Mouse (Mus musculus): ENCODE results near the gene Kif15.

The Kif15 gene

DNA sequence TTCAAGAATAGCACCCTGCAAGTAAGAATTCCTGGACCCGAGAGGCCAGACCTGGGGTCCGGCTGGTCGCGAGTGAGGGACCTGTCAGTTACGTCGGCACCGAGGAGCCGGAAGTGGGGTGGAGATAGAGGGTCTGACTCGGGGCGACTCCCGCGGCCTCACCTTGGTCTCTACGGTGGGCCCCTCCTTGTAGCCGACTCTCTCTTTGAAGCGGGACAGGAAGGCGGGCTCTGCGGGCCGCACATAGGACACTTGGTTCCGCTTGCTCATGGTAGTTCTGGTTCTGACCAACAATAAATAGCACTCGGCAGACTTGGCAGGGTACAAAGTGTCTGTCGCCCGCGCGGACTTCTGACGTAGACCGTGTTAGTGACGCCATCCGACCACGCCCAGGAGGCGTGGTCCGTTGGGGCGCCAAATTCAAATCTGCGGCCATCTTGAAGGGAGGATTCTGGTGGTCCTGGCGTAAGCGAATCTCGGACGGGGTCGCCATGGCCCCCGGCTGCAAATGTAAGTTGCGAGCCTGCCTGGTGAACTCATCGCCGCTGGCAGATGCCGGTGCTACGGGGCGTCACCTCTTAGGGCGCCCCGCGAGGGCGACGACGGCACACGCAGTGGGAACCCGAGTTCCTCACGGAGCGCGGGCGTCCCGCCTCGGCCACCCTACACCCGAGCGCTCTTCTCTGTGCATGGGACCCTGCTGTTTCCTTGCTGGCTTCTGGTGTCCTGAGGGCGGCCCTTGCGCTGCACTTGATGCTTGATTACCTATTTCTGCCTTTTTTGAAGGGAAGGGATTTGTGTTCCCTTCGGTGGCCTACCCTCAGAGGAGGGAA is at the start of gene Kif15, which contains the start of gene 1110059G10Rik:
Kif15 (plus strand) TSS at position 404 of the 833 bp plus-strand sequence.
1110059G10Rik (minus strand) TSS at position 358 of the 833 bp plus-strand sequence.
- DNase-seq: peak; percentile 96 to 98

DNA sequence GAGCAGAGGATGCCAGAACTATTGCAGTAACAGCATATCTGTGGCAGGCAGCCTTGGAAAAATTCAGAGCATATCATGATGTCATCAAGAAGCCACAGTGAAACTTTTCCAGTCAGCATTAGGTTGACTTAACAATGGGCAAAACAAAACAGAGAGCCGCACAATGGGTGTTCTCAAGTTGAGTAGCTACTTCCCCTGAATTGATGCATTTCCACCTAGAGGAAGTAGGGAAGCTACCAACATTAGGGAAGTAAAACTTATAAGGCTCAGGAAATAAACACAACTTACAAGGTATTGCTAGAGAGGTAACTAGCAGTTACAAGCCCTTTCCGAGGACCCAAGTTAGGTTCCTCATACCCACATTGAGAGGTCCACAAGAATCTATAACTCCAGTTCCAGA is 49.8 kb upstream of the Kif15 start:
- no peak for DNase-seq

DNA sequence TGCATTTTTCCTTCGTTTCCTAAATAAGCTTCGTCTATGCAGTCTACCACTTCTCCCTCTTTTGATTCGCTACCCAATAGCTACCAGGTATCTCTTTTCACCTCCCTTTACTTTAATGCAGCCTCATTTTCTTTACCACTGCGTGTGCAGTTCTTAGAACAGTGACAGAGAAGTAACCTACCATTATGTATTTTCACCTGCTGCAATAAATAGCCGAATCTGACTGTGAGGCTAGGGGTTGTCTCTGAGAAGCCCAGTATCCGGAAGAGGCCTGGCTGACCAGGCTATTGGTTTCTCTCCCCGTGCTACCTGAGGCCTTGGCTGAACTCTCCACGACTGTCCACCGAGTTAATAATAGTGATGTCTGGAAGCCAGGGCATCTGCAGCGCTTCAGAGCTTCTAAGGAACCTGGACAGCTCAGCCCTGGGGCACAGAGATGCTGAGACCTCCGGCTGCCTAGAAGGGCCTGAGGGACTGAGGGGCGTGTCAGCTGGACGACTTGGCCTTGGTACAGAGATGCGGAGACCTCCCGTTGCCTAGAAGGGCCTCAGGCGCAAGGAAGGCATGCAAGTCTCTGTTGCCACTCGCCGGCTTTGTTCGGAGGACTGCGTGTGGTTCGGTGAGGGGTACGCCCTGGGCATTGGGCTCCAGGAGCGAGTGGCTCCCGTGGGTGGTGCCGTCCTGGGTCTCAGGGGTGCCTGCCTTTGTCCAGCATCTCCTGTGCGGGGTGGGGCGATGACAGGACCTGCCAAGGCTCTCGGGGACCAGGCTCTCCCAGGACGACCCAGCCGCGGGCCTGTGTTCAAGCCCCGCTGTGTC is 47.9 kb upstream of the Kif15 start:
- peak; percentile 89 for DNase-seq

DNA sequence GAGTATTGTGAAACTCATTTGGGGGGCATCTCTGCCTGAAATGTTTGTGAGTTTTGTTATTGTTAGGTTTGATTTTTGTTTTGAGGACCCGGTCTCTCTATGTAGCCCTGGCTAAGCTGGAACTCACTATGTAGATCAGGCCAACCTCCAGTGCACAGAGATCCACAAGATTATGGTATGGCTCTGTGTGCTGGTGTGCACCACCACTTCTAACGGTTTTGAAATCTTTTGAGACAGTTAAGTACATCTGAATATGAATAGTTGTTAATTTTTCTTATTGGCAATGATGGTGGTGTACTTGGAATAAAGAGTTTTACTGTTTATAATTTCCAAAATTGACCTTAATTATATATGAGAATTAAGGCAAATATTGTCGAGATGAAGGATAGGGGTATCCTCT is 28.4 kb upstream of the Kif15 start:
- DNase-seq: peak in 1 of 2 experiments; percentile 3

DNA sequence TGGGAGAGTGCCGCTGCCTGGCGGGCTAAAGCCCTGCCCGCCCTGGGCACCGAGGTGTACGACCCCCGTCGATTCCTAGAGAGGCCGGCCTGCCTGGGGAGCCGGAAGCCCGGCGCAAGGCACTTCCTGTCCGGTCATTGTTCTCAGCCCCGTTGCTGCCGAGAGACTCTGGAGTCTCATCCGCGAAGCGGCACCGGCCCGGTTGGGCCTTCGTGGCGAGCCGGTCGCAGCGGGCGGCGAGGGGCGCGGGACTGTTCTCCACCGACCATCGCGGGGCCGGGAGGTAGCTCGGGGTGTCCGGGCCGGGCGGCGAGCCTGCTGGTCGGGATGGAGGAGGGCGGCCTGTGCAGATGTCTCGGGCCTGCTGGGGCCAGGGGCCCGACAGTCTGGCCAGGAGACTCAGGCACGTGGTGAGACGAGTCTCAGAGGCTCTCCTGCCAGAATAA is 27.9 kb upstream of the Kif15 start, which contains the start of gene Zfp105:
Zfp105 (plus strand) TSS at position 137 of the 446 bp plus-strand sequence.
- peak; percentile 89 to 91 for DNase-seq

DNA sequence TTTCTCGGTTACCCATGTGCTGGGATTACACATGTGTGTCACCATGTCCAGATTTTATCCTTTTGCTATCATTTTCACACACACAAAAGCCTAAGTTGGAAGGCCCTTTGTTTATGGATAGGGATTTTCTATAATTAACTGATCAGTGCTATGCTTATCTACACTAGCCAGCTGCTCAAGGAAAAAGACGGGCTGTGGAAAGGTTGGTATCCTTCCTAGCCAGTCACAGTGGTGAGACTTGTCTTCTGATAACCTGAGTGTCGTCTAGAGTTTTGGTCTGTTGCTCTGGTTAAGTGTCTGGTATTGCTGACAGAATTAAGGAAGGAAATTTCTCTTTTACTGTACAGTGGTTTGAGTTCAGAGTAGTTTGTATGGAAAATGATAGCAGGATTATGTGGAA is 21.9 kb upstream of the Kif15 start:
- DNase-seq: no peak

DNA sequence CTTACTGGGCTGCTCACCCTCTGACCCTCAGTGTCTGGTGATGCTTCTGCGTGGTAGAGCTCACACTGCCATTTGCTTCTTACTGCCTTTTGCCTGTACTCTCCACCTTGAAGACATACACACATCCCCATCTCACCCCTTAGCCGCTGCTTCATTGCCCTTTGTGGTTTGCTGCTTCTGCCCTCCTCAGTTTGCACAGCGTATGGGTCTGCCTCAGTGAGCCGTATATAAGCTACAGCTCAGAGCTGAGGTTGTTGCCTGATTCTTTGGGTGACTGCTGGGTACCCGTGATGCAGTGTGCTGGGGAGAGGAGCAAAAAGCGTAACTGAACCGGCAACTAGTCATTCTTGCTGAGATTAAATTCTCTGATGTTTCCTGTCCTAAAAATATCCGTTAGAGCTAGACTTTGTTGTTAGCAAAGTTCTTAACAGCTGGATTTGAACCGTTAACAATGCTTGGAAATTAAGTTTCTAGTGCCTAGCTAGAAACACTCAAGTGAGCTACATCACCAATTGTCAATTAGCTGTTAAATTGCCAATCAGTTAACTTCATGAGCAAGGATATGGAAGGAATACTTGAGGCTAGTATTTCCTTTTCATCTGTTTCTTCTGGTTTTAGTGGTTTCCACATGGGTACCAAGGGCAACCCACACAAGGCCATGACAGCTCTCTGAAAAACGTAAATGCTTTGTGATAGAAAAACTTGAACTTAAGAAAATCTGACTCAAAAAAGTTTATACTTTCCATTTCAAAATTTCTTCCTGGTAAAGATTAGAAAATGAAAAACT is 47.8 kb downstream of the Kif15 start:
- DNase-seq: no peak

DNA sequence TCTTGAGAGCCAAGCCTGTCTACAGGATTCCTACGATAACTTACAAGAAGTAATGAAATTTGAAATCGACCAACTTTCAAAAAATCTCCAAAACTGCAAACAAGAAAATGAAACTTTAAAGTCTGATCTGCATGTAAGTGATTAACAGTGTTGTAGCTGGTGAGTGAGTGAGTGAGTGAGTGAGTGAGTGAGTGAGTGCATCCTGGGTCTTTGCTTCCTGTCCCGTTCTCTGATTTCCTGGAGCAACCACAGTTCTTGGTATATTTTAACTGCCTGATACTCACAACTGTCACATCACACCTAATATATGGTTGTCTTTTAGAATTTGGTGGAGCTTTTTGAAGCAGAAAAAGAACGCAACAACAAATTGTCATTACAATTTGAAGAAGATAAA is 48.3 kb downstream of the Kif15 start:
- DNase-seq: no peak

DNA sequence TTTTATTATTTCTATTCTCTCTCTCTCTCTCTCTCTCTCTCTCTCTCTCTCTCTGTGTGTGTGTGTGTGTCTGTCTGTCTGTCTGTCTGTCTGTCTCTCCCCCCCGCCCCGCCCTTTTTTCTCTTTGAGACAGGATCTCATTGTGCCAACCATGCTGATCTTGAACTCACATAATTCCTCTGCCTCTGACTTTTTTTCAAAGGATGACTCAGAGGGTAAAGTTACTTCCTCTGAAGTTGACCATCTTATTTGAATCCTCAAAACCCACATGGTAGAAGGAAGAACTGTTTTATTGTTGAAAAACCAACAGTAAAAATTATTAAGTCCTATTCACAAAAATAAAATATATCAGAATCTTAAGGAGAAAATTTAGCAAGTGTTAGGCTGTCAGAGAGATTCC is 53.9 kb downstream of the Kif15 start:
- DNase-seq: no peak

DNA sequence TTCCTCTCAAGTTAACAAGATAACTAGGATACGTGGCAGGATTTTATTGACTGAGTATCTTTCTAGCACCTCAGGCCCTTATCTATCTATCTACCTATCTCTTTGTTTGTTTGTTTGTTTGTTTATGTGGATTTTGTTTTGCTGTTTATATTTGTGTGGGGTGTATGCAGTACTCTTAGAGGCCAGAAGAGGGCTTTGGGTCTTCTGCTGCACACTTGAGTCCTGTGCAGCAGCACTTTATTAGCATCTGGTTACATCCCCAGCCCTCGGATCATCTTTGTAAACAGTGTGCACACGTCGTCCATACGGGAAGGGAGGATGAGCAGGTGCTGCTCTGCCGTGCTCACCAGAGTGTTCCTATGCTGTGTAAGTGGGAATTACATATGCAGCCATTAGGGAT is 55.2 kb downstream of the Kif15 start:
- peak; percentile 28 to 45 for DNase-seq

DNA sequence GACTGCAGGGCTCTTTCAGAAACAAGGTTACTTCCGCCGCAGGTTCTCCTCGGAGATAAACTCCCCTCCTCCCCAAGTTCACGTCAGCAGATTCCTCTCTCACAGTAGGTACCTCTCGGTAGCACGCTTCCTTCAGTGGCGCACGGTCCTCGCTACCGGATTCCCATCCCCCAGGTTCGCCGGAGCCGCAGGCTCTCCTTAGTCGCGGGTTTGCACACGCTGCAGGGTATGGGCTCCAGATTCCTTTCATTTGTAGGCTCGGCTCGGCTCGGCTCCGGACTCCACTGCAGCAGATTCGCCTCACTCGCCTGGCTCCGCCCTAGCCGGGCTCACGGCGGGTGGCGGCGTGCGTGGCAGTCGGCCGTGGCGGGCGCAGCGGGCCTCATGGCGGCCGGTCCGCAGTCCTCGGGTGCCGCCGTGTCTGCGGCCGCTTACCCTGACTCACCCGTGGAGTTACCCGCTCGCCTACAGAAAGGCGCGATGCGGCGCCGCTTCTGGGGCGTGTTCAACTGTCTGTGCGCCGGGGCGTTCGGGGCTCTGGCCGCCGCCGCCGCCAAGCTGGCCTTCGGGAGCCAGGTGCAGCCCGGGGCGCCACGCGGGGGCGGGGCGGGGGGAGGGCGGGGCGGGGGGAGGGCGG is 70.3 kb downstream of the Kif15 start, which contains the start of gene Tmem42:
Tmem42 (plus strand) TSS at position 332 of the 637 bp plus-strand sequence.
- DNase-seq: peak; percentile 94

DNA sequence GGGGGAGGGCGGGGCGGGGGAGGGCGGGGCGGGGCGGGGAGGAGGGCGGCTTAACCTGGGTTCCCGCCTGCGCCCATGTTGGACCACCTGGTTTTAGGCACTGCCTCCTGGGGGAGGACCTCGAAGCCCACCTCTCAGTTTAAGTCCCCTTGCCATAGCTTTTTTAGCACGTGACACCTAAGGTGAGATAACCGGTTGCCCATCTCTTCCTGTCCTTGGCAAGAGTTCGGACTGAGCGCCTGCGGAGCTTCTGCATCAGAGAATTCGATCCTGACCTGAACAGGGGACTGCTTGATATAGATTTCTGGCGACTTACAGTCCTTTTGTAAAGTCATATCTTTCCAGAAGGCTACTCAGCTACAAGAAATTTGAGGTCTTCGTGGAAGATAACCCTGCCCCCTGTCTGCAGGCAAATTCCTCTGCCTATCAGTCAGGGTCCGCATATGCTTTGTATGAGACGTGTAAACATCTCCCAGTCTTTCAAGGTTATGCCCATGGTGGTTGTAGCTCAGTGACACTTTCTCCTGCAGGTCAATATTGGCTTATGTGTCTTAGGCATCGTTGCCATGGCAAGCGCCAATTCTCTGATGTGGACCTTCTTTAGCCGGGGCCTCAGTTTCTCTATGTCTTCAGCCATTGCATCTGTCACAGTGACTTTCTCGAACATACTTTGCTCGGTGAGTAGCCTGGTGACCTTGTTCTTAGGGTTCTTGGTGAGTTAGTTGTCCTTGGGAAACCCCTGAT is 71.0 kb downstream of the Kif15 start:
- peak in 1 of 2 experiments; percentile 70 for DNase-seq

DNA sequence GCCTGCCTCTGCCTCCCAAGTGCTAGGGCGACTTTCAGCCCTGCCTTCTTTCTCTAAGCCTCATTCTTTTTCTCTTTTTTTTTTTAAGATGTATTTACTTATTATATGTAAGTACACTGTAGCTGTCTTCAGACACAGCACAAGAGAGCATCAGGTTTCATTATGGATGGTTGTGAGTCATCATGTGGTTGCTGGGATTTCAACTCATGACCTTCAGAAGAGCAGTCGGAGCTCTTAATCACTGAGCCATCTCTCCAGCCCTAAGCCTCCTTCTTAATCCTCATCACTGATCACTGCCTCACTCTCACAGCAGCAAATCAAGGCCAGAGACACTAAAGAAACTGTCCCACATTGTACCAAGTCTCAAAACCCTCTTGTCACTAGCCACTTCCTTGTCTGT is 73.4 kb downstream of the Kif15 start:
- DNase-seq: no peak

DNA sequence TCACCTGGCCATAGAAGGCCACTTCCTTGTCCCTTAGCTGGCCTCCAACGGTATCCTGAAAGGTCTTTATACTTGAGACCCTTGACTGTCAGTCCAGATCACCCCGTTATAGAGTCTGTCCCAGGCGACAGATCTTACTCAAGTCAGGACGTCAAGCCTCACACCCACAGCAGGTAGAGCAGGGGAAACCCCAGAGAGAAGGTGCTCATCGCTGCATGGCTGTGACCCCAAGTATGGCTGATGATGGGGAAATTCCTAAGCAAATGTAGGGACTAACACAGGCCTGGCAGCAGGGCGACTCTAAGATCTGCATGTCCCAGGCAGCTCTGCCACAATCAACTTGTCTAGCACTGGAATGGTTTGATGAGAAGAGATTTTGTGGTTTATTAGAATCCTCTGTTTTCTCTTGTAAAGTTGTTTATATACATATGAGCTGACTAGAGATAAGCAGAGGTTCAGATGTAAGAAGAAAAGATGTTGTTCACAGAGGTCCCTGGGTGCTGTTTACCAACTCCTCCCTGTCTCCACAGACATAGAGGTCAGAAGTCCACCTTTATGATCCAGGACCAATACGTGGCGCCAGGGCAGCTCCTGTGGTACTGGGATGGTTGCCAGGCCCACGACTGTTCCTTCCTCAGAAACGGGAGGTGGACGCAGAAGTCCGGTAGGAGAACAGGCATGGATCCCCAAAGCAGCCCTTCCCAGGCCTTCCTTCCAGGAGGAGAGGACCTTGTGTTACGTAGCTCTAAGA is 80.8 kb downstream of the Kif15 start:
- DNase-seq: peak; percentile 10 to 12

DNA sequence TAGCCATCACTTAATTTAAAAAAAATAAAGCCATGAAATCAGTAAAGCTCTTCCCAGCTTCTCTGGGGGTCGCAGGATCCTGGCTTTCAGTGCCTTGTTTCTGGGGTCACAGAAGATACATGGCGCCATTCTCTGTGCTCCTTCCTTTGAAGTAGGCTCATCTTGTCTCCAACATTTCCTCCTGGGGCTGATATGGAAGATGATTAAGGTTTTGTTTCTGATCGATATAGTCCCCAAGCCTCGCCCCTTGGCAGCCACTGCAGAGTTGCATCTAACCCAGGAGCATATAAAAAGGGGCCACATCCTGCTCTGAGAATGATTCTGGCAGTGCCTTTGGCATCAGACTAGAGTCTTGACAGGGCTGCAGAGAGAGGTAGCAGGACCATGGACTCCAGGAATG is 83.6 kb downstream of the Kif15 start, which contains the start of gene Tgm4:
Tgm4 (plus strand) TSS at position 301 of the 400 bp plus-strand sequence.
- no peak for DNase-seq

DNA sequence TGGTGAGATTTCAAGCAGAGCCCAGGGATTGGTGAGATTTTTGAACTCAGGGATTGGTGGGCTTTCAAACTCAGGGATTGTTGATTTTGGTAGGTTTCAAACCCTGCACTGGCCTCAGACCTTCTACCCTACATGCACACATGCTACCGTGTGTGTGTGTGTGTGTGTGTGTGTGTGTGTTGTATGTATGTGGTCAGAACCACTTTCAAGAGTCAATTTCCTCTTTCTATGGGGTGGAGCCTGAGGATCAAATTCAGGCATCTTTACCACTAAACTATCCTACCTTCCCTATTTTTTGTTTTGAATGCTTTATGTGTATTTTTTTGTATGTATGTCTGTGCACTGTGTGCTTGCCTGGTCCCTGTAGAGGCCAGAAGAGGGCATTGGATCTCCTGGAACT is 96.8 kb downstream of the Kif15 start:
- no peak for DNase-seq

DNA sequence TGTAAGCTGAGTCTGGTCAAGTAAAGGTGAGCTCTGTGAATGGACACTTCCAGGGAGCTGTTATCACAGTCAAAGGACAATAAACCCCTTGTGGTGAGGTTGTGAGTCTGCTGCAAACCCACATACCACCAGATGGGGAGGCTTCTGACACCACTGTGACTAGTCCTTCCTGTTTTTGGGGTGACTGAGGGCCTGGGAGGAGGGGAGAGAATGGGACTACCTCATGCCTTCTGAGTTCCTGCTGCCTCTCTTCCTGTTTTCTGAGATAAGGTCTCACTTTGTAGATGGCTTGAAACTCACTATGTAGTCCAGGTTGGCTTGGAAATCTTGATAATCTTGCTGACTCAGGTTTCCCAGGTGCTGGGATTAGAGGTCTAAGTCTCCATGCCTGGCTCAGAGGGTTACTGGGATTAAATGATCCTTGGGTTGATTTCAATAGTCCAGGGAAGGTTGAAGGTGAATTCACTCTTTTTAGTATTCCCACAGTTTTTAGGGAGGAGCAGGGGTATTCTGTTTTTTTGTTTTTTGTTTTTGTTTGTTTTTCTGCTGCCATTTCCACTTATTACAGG is 108.0 kb downstream of the Kif15 start:
- no peak for DNase-seq

DNA sequence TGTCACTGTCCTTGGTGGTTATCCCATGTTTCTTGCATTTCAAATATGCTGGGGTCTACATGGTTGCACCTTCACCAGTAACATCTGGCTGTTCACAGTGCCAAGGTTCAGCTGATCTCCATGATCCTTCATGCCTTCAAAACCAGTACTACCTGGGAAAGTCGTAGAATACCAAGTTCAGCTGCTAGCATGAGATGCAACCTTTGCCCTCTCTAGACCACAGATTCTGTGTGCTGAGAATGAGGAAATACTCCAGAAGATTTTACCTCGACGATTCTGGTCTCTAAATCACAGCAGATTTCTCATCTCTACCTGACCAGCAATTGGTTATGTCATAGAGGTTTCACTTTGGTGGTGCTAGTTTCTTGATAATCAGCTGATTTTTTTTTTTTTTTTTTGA is 109.3 kb downstream of the Kif15 start:
- DNase-seq: no peak

Measured in cerebellum, postnatal 10 days (tissue).